Mouse (Mus musculus) cerebral cortex, adult 2 months (tissue): ENCODE measurements around the gene Nrxn1.

Experiments
- WGBS: fragments of 180-500 bp; shearing (Covaris S2); methylation state at CpG from one replicate; pipeline ENCODE4 v1.1.7; 2018; 5-methylcytosine and 5-hydroxymethylcytosine counted together

Nrxn1 gene

DNA sequence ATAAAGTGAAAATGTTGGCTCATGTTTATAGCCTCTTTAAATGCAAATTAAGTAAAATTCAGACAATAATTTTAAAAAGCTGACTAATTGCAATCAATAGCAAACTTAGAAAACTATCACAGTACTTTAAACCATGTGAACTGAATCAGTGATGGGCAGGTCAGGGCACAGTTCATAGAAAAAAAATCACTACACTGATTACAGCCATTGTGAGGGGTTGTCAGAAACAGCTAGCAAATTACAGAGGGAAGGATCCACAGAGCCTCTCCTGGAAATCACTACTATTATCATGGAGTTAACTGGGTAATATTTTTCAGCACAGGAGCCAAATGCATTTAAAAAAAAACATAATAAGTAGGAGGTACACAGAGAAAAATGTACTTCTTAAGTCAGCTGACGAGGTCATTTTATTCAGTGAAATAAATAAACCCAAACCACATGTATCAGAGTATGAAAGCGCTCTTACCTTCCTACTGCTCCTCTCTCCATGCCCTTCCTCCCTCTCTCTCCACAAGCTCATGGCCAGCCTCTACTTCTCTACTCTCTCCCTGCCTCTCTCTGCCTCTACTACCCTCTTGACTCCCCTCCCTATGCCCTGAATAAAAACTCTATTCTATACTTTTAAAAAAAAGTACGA lies 304.3 kb downstream of the Nrxn1 start:
- WGBS, result 72% methylated on average over 3 of the region's 3 CpGs

GRCm38 (mm10) chr17:90788040-90788439 lies 304.8 kb downstream of the Nrxn1 start:
- 38% methylated on average over 1 of the region's 1 CpGs for WGBS

GRCm38 (mm10) chr17:90787121-90787788 lies 305.6 kb downstream of the Nrxn1 start:
- WGBS, result 80% methylated on average over 5 of the region's 5 CpGs

DNA sequence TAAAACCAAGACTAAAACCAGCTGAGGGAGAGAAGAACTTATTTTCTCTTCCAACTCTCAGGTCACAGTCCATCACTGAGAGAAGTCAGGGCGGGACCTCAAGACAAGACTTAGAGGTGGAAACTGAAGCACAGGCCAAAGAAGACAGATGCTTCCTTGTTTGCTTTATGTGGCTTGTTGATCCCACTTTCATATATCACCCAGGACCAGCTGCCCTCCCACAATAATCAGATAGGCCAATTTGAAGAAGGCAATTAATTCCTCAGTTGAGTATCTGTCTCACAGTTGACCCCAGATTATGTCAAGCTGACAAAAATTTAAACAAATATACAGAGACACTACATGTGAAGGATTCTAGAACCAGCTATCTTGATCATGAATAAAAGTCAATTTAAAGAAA lies 312.4 kb downstream of the Nrxn1 start:
- 97% methylated on average over 1 of the region's 1 CpGs for WGBS

- 39% methylated on average over 3 of the region's 3 CpGs for WGBS
Measured at GRCm38 (mm10) chr17:90775397-90775796, 317.5 kb downstream of the Nrxn1 start.

DNA sequence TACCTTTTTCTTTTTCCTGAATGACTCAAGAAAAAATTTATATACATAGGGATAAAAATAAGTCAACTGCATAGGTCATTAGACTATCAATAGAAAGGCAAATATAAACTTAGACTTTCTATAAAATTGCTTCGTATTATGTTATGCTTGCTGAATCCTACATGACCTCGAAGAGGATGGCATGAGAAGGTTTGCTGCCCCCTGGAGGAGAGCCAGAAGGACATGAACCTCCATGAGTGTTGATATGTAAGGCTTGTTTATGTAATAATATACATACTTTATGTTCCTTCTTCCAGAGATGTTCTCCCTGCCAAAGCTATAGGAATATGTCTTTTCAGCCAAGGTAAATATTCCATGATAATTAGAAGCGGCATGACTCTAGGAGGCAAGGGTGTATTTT lies 319.6 kb downstream of the Nrxn1 start:
- 85% methylated on average over 3 of the region's 3 CpGs for WGBS

- WGBS, result 43% methylated on average over 1 of the region's 1 CpGs
Measured at GRCm38 (mm10) chr17:90768216-90768615, 324.7 kb downstream of the Nrxn1 start.

GRCm38 (mm10) chr17:90727124-90727523 lies 365.7 kb downstream of the Nrxn1 start:
- 36% methylated on average over 3 of the region's 3 CpGs for WGBS

- WGBS, result 29% methylated on average over 4 of the region's 4 CpGs
Measured at GRCm38 (mm10) chr17:90704773-90705172, 388.1 kb downstream of the Nrxn1 start.

GRCm38 (mm10) chr17:90702626-90703025 lies 390.2 kb downstream of the Nrxn1 start:
- 85% methylated on average over 1 of the region's 1 CpGs for WGBS

GRCm38 (mm10) chr17:90696071-90696800 lies 396.6 kb downstream of the Nrxn1 start:
- WGBS, result 19% methylated on average over 6 of the region's 6 CpGs

DNA sequence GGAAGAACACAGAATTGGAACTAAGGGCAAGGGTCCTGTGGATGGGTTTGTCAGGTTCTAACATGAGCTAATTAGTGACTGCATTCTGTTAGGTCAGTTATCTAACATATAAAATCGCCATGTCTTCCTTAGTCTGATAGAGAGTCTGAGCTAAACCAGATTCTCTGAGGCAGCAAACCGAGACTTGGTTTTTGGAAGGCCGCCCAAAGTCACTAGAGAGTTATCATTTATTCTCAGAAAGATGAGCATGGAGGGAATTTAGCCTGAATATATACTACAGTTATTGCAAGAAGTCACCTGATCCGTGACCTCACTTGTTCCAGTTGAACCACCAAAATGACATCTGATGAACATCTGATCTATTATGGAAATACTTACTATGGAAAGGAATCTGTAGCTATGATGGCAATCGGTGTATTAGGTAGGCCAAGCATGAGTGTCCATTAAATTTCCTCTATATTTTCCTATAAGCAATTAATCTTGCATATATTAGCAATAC lies 397.7 kb downstream of the Nrxn1 start:
- 79% methylated on average over 5 of the region's 5 CpGs for WGBS

- WGBS, result 63% methylated on average over 1 of the region's 1 CpGs
Measured at GRCm38 (mm10) chr17:90681019-90681418, 411.9 kb downstream of the Nrxn1 start.

- WGBS, result 57% methylated on average over 2 of the region's 2 CpGs
Measured at GRCm38 (mm10) chr17:90676676-90677075, 416.2 kb downstream of the Nrxn1 start.

- WGBS, result 87% methylated on average over 2 of the region's 2 CpGs
Measured at GRCm38 (mm10) chr17:90662318-90662717, 430.6 kb downstream of the Nrxn1 start.

DNA sequence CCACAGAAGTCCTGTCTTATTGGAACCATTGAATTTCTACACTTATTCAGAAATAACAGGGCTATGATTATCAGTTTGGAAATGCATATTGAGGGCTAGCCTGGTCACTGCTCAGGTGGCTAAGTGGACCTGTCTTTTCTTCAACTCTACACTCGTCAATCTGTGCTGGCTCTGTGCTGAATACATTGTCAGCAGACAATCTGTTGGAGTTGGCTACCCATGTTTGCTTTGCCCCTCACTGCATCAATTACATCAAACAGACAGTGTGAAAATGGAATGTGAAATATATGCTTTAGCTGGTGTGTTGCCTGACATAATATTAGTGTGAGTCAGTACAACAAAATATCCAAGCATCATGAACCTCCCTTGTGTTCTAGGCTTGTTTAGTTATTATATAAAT lies 438.4 kb downstream of the Nrxn1 start:
- 66% methylated on average over 1 of the region's 1 CpGs for WGBS

DNA sequence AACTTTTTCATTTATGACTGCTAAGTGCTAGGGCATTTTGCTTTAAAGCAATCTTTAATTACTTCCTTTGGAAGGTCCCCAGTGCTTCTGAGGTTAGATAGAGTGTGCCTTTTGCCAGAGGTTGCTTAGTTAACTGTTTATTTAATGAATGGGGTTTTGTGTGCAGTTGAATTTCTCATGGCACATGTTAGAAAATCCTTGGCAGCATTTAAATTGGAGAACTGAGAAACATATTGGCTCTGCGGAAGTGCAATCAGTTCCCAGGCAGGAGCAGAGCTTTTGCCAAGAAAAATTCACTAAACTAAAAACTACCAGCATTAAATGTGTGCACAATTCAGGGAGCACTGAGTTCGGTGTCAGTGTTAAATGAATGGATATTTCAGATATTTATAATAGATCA lies 439.5 kb downstream of the Nrxn1 start:
- 37% methylated on average over 2 of the region's 2 CpGs for WGBS

- 93% methylated on average over 1 of the region's 1 CpGs for WGBS
Measured at GRCm38 (mm10) chr17:90650279-90650678, 442.6 kb downstream of the Nrxn1 start.

DNA sequence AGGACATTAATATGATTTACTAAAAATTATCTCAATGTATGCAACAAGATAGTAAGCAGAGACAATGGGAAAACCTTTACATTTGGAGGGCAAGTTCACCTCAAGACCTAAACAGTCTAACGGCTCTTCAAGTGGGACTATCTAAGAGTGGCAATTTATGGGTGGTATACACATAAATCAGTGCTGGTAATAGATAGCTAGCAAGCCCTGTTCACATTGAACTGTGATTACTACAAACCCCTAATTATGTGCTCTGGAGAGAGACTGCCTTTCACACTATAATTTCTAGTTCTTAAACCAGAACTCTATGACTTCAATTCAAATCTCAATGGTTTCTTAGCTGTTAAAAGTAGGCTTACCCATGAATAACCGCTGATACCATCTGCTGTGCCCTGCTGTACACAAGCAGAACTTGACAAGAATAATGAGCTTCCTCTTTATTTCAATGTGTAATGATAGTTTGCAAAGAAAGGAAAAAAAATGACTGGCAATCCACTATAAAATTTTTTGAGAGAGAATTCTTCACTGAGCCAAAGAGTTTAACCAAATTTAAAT lies 453.8 kb downstream of the Nrxn1 start:
- 54% methylated on average over 2 of the region's 2 CpGs for WGBS

DNA sequence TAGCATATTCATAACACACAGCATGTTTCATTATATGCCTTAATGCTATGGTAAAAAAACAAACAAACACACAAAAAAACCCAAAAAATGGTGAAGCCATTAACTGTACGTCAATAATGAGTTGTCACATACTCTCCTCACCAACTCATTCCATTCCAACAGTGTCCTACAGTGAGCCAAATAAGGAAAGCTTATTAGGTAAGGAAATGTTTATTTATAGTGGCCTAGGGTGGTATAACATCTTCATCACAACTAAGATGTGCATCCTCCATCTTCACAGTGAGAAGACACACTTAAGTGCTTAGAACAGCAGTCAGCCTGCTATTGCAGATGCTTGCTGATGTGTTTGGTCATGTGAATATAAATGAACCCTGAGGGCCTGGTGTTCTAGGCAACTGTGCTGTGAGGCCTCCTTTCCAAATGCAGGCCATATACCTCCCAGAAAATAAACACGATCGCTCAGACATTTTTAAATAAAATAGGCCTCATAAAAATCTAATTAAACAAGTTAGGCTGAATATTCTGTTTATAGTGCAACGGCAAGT lies 454.6 kb downstream of the Nrxn1 start:
- 91% methylated on average over 4 of the region's 4 CpGs for WGBS

- WGBS, result 47% methylated on average over 2 of the region's 2 CpGs
Measured at GRCm38 (mm10) chr17:90631371-90631770, 461.5 kb downstream of the Nrxn1 start.

DNA sequence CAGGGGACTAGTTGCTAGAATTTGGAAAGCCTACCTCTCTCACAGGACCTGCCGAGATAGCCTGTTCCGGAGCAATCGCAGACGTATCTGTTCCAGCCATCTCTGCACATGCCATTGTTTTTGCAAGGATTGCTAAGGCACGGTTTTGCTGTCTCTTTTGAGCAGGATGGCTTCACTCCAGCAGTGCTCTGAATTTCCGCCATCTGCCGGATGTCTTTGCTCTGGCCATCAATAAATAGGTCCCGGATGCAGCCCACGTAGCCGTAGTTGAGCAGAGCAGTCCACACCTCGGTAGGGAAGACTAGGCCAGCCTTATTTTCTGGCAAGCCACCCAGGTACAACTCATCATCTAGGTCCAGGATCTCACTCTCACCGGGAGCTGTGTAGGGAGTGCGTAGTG lies 463.0 kb downstream of the Nrxn1 start:
- WGBS, result 30% methylated on average over 13 of the region's 13 CpGs
